Mouse (Mus musculus): ENCODE results near the gene Snap25. TPM values are rescaled to one million over a fixed set of nuclear protein-coding genes. Genes with fewer than 3 reads are reported as not detected.

The Snap25 gene
- total RNA-seq, 2 experiments from 2014 or later, result 2,247 to 2,276 TPM

DNA sequence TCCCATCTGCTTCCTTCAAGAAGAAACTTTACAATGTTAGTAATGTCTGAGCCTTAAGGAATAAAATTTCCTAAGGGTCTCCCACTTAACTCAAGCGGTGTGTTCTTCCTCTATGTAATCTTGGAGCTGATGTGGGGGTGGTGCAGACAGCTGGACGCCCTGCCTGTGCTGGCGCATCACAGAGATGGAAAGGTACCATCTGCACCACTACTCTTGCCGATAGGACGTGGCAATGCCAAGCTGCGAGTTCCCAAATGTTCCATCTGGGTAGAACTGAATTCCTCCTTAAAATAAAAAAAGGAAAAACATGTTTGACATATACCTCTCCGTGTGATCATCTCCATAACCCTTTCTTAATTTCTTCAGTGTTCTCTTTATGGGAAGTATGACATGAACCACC is 89.9 kb downstream of the Snap25 start:
- DNase-seq (ENCODE audit: low spot score in 2 of 2), result peak; percentile 64 to 79

DNA sequence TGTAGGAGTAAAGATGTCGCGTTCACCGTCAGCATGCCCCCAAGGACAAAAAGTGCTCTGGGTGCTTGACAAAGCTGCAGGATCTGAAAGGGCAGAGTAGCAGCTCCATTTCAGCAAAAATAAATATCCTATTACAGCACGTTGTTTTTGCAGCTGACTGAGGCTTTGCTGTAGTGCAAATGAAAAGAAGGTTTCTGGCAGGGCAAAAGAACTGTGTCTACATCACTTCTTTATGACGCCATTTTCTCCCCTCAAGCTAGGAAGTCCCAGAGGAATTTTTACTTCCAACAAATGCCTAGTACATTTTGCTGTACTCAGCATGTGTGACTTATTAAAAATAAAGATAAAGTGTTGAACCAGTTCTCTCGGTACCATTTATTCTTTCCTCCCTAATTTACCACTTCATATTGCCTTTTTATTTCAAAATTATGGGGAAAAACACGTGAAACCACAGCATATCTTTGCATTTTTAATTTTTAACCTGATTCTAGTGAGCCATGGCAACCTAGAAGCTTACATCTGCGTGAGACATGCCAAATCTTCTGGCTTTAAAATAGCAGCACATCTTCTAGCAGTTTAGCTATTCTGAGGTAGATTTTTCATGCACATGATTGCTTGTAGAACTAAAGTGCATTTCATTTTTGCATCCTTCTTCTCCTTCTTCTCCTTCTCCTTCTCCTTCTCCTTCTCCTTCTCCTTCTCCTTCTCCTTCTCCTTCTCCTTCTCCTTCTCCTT is 94.9 kb downstream of the Snap25 start:
- DNase-seq (ENCODE audit: low spot score in 2 of 2), result no peak

DNA sequence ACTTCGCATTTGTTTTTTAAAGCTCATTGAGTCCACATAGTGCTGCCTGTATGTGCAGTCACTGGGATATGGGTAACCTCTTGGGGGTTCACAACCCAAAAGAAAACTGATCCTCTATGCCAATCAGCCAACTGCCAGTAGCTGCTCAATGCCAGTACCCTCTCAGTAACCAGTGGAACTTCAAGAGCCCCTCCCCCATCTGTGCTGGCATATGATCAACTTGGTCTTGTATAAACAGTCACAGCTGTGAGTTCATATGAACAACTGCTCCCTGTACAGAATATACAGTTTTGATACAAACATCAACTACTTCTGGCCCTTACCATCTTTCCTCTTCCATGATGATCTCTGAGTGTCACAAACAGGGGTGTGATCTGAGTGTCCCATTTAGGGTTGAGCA is 98.1 kb downstream of the Snap25 start:
- DNase-seq (ENCODE audit: low spot score in 2 of 2), result no peak

DNA sequence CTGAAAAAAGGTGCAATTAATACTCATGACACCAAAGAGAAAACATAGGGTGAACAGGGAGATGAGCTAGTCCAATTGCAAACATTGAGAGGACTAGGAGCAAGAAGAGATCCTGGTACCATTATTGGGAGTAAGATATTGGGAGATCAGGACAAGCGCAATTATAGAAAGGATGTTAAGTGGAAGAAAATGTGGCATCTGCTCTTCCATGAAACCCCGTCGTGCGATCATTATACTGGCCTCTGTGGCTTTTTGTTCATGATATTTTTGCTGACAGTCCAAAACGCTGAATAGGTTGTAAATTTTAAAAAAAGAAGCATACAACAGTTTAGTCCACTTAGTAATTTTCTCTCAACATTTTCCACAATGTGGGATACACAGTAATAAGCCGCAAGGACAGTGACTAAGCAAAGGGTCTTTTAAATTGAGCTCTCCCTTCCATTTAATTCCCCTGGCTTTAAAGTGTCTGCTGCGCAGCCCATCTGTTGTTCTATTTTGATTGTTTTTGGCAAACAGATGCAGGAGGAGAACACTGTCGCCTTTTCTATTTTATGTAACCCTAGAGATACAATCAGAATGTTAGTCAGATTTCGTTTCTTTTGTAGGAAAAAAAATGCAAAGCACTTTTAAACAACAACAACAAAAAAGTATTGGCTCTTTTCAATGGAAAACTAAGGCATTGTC is 103.6 kb downstream of the Snap25 start:
- DNase-seq (ENCODE audit: low spot score in 2 of 2), result peak; percentile 59 to 81

DNA sequence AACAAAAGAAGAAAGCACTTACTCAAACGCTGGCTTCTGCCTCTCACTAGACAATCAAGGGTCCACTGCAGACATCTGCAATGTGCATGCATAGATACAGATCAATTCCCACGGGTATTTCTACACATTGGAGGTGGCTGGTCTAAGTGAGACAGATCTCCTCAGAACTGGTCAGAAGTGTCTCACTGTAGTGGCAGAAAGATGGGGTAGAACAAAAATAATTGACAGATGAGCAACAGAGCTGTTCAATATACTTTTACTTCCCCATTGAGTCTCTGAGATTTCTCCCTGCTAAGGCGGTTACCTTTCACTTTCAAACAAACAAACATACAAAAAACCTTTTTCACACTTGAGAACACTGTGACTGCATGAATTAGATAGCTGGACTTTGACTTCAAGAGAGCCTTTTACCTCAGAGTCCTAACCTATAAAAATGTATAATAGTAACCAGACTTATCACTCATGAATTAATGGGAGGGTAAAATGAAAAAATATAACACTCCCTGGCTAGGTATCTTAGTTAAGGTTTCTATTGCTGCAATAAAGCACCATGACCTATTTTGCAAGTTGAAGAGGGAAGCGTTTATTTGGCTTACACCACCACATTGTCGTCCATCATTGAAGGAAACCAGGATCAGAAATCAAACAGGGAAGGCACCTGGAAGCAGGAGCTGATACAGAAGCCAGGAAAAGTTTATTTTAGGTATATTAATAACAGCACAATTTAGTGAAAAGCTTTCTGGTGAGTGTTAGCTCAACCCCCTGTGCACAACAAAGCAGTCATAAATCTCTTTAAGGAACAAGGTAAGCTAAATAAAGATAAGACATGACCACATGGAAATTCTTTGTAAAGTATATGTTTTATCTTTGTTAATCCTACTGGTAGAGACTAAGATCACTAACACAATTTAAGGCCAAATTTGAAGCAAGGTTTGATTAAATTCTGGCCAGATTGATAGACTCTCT is 110.8 kb downstream of the Snap25 start:
- no peak for DNase-seq (ENCODE audit: low spot score in 2 of 2)

DNA sequence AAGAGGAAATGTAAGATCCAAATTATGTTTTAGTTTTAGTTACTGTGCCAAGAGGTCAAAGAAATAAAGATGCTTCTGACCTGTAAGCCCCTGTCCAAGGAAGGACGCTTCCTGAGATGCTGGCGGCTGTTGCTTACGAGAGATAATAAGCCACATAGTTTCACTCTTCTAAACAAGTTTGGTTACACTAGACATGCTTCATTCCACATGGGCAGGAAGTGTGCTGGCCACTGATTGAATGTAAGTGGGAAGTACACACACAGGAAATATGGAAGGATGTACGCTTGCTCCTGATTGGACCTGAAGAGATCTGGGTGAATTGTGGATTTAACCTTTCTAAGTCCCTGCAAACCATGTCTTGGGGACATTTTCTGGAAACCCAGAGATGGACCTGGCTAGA is 114.4 kb downstream of the Snap25 start:
- DNase-seq (ENCODE audit: low spot score in 2 of 2), result no peak

Other genes starting within 250 kb of the Snap25 start
- gene Ankef1, start 211.5 kb upstream of the Snap25 start, total RNA-seq (2021), result 1 to 10 TPM; 1.9 to 2.3 TPM
- 10 to 100 TPM in 1 of 2 experiments, 1 to 10 TPM in 1; 6.8 to 26.4 TPM for gene AL731706.2, start 172.2 kb downstream of the Snap25 start, total RNA-seq (2021)
- 1 to 10 TPM; 7.1 to 7.4 TPM for gene Slx4ip, start 177.8 kb downstream of the Snap25 start, total RNA-seq (2021)
- 10 to 100 TPM; 17.0 to 25.5 TPM for gene AL731706.1, start 177.9 kb downstream of the Snap25 start, total RNA-seq (2021)
- 10 to 100 TPM; 17.0 to 25.1 TPM for gene Mkks, start 177.9 kb downstream of the Snap25 start, total RNA-seq (2021)